Mouse (Mus musculus) heart, adult 9 months (tissue): ENCODE data around the gene Itgb6.
A peak's percentile ranks its signal among the peaks of the same experiment; 100 is the strongest.

ENCODE experiments used
- DNase-seq, 2 experiments: peaks; one replicate each; pipeline ENCODE4 v3.0.0; 2022; ENCODE audit warnings: low spot score in 2 of 2

Gene Itgb6

DNA sequence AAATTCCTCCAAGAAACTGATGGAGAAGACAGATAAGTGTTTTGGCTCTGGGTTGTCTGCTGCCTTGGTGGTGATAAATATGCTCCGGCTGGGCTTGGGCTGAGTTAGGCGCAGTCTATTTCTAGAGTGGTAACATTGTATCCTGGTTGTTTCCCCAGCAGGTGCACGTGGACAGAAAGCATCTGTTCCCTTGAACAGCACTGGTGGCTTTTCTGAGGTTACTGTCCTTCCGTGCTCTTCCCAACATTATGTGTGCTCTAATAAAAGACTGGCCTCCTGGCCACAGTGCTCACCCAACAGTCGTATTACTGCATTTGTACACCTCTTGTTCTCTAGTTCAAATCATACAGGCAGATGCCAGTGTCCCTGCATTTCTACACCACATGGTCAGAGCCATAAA lies 9.6 kb downstream of the Itgb6 start:
- no peak for DNase-seq

GRCm38 (mm10) chr2:60712483-60712882 lies 10.0 kb downstream of the Itgb6 start:
- no peak for DNase-seq

GRCm38 (mm10) chr2:60711098-60711880 lies 11.2 kb downstream of the Itgb6 start:
- no peak for DNase-seq

DNA sequence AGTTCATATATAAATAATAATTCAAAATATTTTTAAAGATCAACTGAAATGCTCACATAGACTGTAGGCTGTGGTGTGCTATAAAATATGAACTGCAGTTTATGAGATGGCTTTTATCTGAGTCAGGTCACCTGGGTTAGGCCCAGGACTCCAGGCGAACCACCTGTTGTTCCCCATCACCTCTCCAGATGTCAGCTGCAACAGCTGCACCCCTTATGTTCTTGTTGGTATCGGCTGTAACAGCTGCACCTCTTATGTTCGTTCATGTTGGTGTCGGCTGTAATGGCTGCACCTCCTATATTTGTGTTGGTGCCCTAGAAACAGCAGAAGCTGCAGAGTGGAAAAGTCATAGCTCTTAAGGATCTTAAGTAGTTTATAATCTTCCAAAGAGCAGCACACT lies 12.1 kb downstream of the Itgb6 start:
- DNase-seq = no peak

- DNase-seq = no peak
These were observed 13.8 kb downstream of the Itgb6 start for GRCm38 (mm10) chr2:60708671-60709070.

DNA sequence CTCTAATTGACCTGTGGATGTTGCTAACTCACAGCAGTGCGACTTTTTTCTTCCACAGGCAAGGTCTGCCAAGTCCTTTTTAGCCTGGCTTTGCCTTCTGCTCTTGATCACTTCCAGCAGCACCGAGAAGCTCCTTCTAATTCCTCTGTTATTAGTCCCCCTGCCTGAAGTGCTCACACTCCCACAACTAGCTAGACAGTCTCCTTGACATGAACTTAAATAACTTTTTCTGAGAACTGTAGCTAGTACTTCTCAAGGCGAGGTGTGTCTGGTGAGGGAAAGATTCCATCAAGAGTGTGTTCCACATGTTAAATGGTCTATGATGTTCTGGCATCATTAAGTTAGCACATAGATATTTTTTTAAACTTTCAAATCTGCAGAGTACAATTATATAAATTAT lies 15.6 kb downstream of the Itgb6 start:
- DNase-seq = no peak

GRCm38 (mm10) chr2:60705426-60705825 lies 17.0 kb downstream of the Itgb6 start:
- no peak for DNase-seq

DNA sequence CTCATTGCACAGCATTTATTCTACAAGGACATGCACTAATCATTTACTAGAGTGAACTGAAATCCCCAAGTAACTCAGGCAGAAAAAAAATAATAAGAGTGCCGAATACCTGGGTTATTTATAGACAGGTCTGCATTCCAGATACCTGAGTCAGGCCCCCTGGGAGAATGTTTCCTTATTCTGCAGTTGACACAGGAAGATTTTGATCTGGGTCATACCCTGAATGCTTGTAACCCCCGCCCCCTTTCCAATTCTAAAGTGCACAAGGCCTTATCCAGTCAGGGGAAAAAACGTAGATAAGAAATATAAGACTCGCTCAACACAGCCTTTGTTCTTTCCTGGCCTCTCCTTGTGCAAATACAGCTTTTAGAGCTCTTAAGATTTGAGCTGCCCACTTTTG lies 19.1 kb downstream of the Itgb6 start:
- no peak for DNase-seq

DNA sequence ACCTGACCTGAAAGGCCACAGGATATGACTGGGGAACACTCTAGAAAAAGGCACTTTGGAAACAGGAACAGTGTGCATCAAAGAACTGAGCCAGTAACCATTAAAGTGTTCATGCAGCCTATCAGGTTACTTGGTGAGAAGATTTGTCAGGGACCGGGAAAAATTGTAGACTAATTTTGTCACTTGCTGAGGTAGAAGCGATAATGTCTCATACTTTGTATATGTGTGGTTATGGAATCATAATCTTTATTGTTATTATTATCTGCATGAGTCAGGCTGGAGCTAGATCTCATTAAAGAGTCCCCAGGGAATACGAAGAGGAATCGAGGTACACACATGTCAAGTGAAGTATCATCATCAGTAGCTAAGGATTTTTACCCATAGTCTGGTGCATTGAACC lies 21.5 kb downstream of the Itgb6 start:
- DNase-seq = no peak

- DNase-seq = peak in 1 of 2 experiments; percentile 26
These were observed 22.4 kb downstream of the Itgb6 start for GRCm38 (mm10) chr2:60700013-60700412.

- DNase-seq = no peak
These were observed 22.9 kb downstream of the Itgb6 start for GRCm38 (mm10) chr2:60699591-60699990.

DNA sequence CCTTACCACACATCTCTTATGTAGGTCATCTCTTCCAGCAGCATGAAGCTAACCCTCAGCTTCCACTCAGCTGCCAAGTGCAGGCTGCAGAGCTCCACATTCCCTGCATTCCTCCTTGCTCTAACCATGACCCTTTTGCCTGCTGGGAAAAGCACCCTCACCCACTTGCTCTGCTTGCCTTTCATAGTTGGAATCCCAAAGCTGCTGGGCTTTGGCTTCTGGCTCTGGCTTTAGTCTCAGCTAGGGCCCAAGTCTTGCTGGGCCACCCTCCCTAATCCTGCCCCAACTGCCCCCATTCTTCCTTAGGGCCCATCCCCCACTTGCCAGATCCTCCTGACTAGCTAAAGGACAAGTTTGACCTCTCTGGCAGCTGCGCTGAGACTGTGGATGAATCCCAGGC lies 24.3 kb downstream of the Itgb6 start:
- DNase-seq = peak; percentile 67 to 73

GRCm38 (mm10) chr2:60697530-60697929 lies 24.9 kb downstream of the Itgb6 start:
- no peak for DNase-seq

GRCm38 (mm10) chr2:60696559-60696958 lies 25.9 kb downstream of the Itgb6 start:
- no peak for DNase-seq

DNA sequence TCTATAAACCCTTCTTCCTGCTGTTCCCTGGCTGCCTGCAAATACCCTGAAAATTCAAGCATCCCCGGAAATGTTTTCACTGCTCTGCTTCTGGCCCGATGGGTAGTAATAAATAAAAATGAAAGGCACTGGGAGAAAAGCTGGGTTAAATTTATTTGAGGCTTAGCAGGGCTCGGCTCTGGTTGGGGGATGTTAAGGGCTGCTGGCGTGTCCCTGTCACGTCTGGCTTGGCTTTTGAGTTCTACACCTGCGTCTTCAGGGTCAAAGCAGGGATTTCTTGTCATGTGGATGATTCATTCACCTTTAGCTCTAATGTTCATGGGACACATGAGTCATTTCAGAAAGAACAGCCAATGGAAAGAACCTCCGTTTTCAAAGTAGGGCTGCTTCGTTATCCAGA lies 26.7 kb downstream of the Itgb6 start:
- no peak for DNase-seq

DNA sequence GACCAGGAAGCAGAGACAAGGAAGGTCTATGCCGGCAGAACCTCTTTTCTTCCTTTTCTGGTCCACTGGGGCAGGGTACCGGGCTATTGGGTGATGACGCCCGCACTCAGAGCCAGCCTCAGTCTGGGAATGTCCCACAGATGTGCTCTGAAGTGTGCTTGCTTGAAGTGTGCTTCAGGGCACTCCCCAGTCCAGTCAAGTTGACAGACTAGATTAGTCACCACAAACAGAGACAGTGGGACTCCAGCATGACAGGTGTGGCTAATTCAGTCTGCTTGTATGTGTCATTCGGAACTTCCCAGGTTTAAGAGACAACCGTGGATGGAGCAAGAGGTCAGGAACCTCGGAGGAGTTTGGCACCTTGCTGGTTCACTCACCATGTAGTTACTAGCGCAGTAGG lies 27.9 kb downstream of the Itgb6 start:
- DNase-seq = no peak

- no peak for DNase-seq
These were observed 30.2 kb downstream of the Itgb6 start for GRCm38 (mm10) chr2:60692239-60692638.

DNA sequence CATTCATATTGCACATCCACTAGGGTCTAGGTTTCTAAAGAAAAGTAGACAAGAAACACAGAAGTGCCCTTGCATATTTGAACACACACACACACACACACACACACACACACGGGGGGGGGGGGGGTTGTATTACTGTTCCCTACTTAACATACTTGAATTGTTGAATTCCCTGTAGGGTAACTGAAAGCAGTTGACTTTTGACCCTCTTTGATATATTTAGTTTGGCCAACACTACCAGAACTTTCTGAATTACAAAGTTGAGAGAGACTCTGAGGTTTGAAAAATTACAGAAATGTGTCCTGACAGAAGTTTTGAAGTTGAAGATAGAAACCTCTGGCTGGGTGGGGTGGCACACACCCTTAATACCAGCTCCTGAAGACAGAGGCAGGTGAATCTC lies 32.2 kb downstream of the Itgb6 start:
- no peak for DNase-seq

DNA sequence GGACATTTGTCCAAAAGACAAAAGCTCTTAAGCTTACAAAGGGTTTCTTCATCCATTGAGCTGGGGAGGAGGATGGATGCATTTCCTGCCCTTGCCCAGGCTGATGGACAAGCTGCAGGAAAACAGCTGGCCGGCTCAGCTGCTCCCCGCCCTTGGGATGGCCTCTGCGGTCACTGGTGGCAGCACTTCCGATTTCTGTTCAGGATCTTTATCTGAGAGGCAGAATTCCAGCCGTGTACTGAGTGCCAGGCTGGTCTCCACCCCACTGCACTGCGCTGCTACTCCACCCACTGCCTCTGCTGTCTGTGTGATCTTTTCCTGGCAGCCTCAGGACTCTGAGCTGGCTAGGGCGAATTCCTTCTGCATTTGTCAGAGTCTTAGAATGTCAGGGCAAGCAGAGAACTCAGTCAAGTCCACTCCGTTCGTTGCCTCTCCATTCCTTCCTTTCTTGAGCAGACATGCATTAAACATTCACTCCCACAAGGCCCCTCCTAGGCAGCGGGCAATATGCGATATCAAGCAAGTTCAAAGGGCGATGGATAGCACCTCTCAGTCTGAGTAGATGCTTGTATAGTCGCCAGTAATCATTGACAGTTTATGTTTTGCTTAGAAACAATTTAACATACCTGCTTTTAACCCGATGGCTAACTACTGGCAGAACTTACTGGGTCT lies 33.4 kb downstream of the Itgb6 start:
- DNase-seq = peak; percentile 72 to 86

DNA sequence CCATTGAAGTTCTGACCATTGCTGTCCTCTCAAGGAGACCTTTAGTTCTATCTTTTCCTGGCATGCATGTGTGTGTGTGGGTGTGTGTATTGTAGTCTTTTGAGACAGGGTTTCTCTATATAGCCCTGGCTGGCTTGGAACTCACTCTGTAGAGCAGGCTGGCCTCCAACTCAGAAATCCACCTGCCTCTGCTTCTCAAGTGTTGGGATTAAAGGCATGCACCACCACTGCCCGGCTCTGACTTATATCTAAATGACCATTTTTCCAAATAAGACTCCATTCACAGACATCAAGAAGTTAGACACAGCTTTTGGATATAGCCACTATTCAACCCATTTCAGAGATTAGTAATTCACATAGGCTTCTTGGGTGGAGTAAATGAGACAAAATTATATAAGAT lies 34.3 kb downstream of the Itgb6 start:
- no peak for DNase-seq

DNA sequence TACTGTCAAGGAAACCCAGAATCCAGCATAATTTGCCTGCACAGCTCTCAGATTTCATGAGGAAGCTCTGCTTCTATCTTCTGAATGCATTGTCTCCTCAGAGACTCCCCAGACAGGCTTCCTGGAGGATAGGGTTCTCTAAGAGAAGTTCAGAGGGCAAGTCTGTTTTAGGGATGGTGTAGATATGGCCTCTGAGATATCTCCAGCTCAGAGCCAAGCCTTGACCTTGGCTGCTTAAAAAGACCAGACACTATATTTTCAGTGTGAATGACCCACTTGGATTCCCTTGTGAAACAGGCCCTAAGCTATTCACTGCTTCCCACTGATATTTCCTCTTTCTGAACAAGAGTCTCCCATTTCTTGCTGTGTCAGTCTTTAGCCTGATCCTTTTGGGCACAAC lies 36.5 kb downstream of the Itgb6 start:
- no peak for DNase-seq

- DNase-seq = no peak
These were observed 38.3 kb downstream of the Itgb6 start for GRCm38 (mm10) chr2:60684168-60684567.

DNA sequence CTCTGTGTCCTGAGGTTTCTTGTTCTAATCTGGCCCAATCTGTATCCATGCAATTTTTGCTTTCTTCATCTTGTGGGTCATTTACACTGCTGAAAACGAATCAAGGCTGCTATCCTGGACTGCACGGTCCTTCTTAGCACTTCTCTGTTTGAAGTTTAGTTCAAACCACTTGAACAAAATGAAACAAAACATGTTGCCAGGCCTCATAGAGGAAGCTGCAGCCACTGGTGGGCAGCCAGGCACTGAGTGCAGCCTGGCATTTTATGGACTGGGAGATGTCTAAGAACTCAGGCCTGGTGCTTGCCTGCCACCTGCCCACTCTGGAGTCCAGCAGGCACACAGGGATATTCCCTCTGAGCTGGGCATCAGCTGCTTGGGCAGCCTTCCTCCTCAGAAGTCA lies 39.9 kb downstream of the Itgb6 start:
- DNase-seq = no peak

DNA sequence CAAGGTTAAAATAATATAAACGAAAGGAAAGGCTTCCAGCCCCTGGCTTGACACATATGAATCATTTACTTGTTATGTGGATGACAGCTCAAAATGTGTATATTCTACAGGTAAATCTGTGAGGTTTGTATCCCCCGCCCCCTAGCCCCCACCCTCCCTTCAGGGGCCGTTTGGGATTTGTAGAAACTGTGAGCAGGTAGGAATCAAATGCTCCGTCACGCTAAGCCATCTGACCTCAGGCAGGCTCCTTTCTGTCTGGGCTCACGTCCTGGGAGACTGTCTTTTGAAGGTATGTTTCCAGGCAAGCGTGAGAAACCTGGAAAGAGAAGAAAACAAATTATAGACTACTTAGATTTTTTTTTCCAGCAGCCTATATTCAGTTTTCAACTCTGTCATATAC lies 48.0 kb downstream of the Itgb6 start:
- DNase-seq = no peak
